Mouse (Mus musculus) intestine, postnatal 0 days (tissue): Measurements from ENCODE around the gene Lcn5. TPM values are rescaled to one million over a fixed set of nuclear protein-coding genes. Genes with fewer than 3 reads are reported as not detected.

Experiments
- ATAC-seq: fragments of 200-750 bp; cut with Nextera tagmentation; 2 replicates; pipeline ENCODE4 v1.8.0; 2017; ENCODE audit warnings: mild to moderate bottlenecking, moderate TSS enrichment, moderate library complexity
- H3K27ac ChIP-seq: fragments of 300-500 bp; sonication (generic); 2 replicates; pipeline ENCODE4 v1.5.1; 2014; ENCODE audit warnings: mild to moderate bottlenecking, low read depth, low read length, moderate library complexity
- H3K27me3 ChIP-seq: fragments of 300-500 bp; sonication (generic); replicated peaks from 2 replicates; pipeline ENCODE4 v1.6.1; 2014; ENCODE audit warnings: low read length, mixed read lengths; ENCODE audit not compliant: control insufficient read depth, insufficient read depth
- H3K36me3 ChIP-seq: fragments of 300-500 bp; sonication (generic); 2 replicates; pipeline ENCODE4 v1.6.1; 2014; ENCODE audit warnings: mild to moderate bottlenecking, moderate library complexity; ENCODE audit not compliant: control insufficient read depth, insufficient read depth
- H3K4me1 ChIP-seq: fragments of 300-500 bp; sonication (generic); replicated peaks from 2 replicates; pipeline ENCODE4 v1.6.1; 2014; ENCODE audit warnings: antibody characterized with exemption, low read length, mixed read lengths; ENCODE audit not compliant: control insufficient read depth, insufficient read depth
- H3K4me2 ChIP-seq: fragments of 300-500 bp; sonication (generic); replicated peaks from 2 replicates; pipeline ENCODE4 v1.6.1; 2014; ENCODE audit warnings: low read depth, mild to moderate bottlenecking, moderate library complexity
- H3K4me3 ChIP-seq: fragments of 300-500 bp; sonication (generic); 2 replicates; pipeline ENCODE4 v1.5.1; 2014; ENCODE audit warnings: low read depth, low read length
- H3K9ac ChIP-seq: fragments of 300-500 bp; sonication (generic); 2 replicates; pipeline ENCODE4 v1.6.1; 2014; ENCODE audit warnings: mild to moderate bottlenecking, low read depth, low read length
- H3K9me3 ChIP-seq: fragments of 300-500 bp; sonication (generic); 2 replicates; pipeline ENCODE4 v1.6.1; 2016; ENCODE audit warnings: mixed run types; ENCODE audit not compliant: control insufficient read depth
- CTCF ChIP-seq: sonication (generic); IDR thresholded peaks from 2 replicates; pipeline ENCODE4 v1.5.1; 2016; ENCODE audit warnings: low read depth, mild to moderate bottlenecking, control low read depth, antibody characterized with exemption, moderate library complexity
- WGBS: fragments of 180-500 bp; shearing (Covaris S2); extraction: QIAGEN DNeasy Blood & Tissue Kit; methylation state at CpG from one replicate; pipeline ENCODE4 v1.1.7; 2014; 5-methylcytosine and 5-hydroxymethylcytosine counted together
- polyA plus RNA-seq: library from polyadenylated mRNA; unstranded; fragments of >200 nt; fragmentation: Nextera tagmentation; extraction: Ambion mirVana; gene quantifications from 2 replicates; pipeline ENCODE4 v1.2.1, GENCODE M21; 2015

Gene Lcn5
- polyA plus RNA-seq, result not detected in 2 replicates

GRCm38 (mm10) chr2:25657652-25658051 lies at the start of gene Lcn5:
Gene Lcn5 (plus strand): TSS chr2:25657952.
- Histone ChIP-seq H3K9ac (no peak within 1 kb of the TSS), H3K27ac (no peak within 1 kb of the TSS), H3K9me3 (no peaks in the 10 kb centered on the region), H3K36me3 (no peaks in the 10 kb centered on the region), H3K27me3 (no peaks in the 10 kb centered on the region), H3K4me2 (no peak within 1 kb of the TSS), H3K4me3 (no peak within 1 kb of the TSS), H3K4me1 (no peaks in the 10 kb centered on the region)
- no peak for TF ChIP-seq CTCF
- no peak for ATAC-seq

GRCm38 (mm10) chr2:25608671-25609070 lies 49.1 kb upstream of the Lcn5 start:
- H3K9me3 ChIP-seq, result no peaks in the 10 kb centered on the region
- peak overlapping the region; percentile 90 for H3K4me2 ChIP-seq
- H3K36me3 ChIP-seq, result no peaks in the 10 kb centered on the region
- no peak for TF ChIP-seq CTCF
- ATAC-seq, result no peak; the same call in 1 of the 2 replicates
- no peak overlapping the region for H3K27ac ChIP-seq
- peaks cover 10% of the 10 kb centered on the region; the same call in 1 of the 2 replicates for H3K4me1 ChIP-seq
- WGBS, result 44% methylated on average over 10 of the region's 10 CpGs
- H3K27me3 ChIP-seq, result no peaks in the 10 kb centered on the region
- peak overlapping the region; percentile 96; the same call in 1 of the 2 replicates for H3K4me3 ChIP-seq
- H3K9ac ChIP-seq, result no peak overlapping the region

DNA sequence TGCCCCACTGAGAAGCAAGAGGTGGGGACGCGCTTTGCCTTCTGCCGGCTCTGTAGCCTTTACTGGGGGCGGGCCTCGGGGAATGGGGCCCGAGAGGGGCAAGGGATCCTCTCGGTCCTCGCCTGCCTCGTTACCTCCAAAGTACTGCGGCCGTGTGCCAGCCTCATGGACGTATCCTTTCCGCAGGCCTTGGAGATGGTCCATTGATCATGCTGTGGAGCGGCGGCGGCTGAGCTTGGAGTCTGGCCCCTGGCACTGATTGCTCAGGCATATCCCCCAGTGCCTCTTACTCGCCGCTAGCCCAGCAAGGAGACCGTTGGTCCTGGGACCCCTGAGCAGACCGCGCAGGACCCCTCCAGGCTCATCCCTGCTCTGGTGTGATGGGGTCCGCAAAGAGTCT lies 41.4 kb upstream of the Lcn5 start:
- H3K9ac ChIP-seq, result no peak overlapping the region
- H3K36me3 ChIP-seq, result no peaks in the 10 kb centered on the region; the same call in 1 of the 2 replicates
- no peak for TF ChIP-seq CTCF
- 19% methylated on average over 19 of the region's 22 CpGs for WGBS
- no peak overlapping the region for H3K27ac ChIP-seq
- peak overlapping the region; percentile 54 for H3K4me2 ChIP-seq
- peaks cover 14% of the 10 kb centered on the region; the same call in 1 of the 2 replicates for H3K27me3 ChIP-seq
- H3K4me3 ChIP-seq, result peak overlapping the region; percentile 20
- H3K4me1 ChIP-seq, result no peaks in the 10 kb centered on the region
- H3K9me3 ChIP-seq, result no peaks in the 10 kb centered on the region
- no peak for ATAC-seq

- ATAC-seq, result no peak
- WGBS, result 74% methylated on average over 3 of the region's 3 CpGs
- TF ChIP-seq CTCF, result no peak
- Histone ChIP-seq H3K27ac (no peak within 1 kb of the TSS), H3K9me3 (no peaks in the 10 kb centered on the region), H3K9ac (no peak within 1 kb of the TSS), H3K4me3 (no peak within 1 kb of the TSS), H3K27me3 (peaks cover 14% of the 10 kb centered on the region; the same call in 1 of the 2 replicates), H3K4me2 (no peak within 1 kb of the TSS), H3K4me1 (no peaks in the 10 kb centered on the region), H3K36me3 (no peaks in the 10 kb centered on the region; the same call in 1 of the 2 replicates)
These were observed 40.2 kb upstream of the Lcn5 start, which contains the start of gene Ccdc183 for GRCm38 (mm10) chr2:25617578-25617977. Gene Ccdc183 (minus strand): TSS chr2:25617678.

DNA sequence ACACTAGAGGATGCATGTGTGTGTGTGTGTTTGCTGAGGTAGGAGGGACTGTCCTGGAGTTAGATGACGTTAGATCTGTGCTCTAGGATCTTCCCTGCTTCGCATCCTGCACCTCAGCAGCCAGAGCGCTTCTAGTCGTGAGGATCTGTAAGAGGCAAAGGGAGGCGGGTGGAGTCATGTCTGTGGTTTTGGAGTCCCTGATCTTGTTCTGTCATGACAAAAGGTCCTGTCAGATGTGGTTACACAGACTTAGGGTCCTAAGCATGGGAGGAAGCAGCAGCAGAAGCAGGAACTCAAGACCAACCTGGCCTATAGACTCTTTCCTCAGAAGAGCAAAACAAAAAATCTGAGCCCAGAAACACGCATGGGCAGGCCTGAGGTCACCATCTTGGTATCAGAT lies 37.4 kb upstream of the Lcn5 start:
- Histone ChIP-seq H3K36me3 (no peaks in the 10 kb centered on the region; the same call in 1 of the 2 replicates), H3K4me2 (no peak overlapping the region)

DNA sequence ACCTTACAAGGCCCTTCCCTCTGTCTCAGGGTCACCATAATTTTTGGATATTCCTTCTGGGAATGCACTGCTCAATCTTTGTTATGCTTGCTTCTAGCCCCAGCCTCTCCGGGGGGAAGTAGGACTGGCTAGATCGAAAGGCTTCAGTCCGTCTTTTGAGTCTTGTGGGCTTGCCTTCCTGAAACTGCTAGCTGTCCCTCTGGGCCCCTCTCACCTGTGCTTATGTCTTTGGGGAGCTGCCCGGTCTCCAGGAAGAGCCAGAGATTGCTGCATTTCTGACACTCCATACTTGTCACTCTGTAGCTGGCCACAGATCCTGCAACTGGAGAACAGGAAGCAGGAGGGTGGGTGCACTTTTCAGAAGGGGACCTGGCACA lies 36.9 kb upstream of the Lcn5 start:
- Histone ChIP-seq H3K36me3 (no peaks in the 10 kb centered on the region; the same call in 1 of the 2 replicates), H3K4me2 (no peak overlapping the region), H3K27me3 (peaks cover 14% of the 10 kb centered on the region; the same call in 1 of the 2 replicates), H3K27ac (no peak overlapping the region), H3K9me3 (no peaks in the 10 kb centered on the region), H3K4me1 (no peaks in the 10 kb centered on the region), H3K4me3 (no peak overlapping the region), H3K9ac (no peak overlapping the region)
- 87% methylated on average over 4 of the region's 4 CpGs for WGBS
- TF ChIP-seq CTCF, result no peak
- ATAC-seq, result no peak

More for the DNA sequence above, 37.4 kb upstream of the Lcn5 start:
- Histone ChIP-seq H3K27ac (no peak overlapping the region), H3K4me1 (no peaks in the 10 kb centered on the region), H3K27me3 (peaks cover 14% of the 10 kb centered on the region; the same call in 1 of the 2 replicates), H3K9ac (no peak overlapping the region), H3K4me3 (no peak overlapping the region), H3K9me3 (no peaks in the 10 kb centered on the region)
- 84% methylated on average over 6 of the region's 6 CpGs for WGBS
- no peak for ATAC-seq
- no peak for TF ChIP-seq CTCF
